Mouse (Mus musculus) G1E (cell line): ENCODE data around the gene Kcnab1. TPM values are rescaled to one million over a fixed set of nuclear protein-coding genes. Genes with fewer than 3 reads are reported as not detected.

Experiments used
- ATAC-seq: 2 replicates; pipeline ENCODE4 v1.8.0; 2016; ENCODE audit warnings: mild to moderate bottlenecking; ENCODE audit not compliant: insufficient number of reproducible peaks, poor library complexity, low FRiP score, severe bottlenecking; ENCODE audit errors: extremely low read depth
- DNase-seq: peaks from one replicate; pipeline ENCODE4 v3.0.0; 2012; ENCODE audit warnings: low spot score
- H3K27me3 ChIP-seq: 2 replicates; pipeline ENCODE4 v1.6.1; 2012; ENCODE audit warnings: mild to moderate bottlenecking, low read length, inconsistent platforms; ENCODE audit not compliant: insufficient read depth
- H3K36me3 ChIP-seq: replicated peaks from 2 replicates; pipeline ENCODE3; 2012; ENCODE audit warnings: mild to moderate bottlenecking, inconsistent platforms
- H3K4me1 ChIP-seq: 2 replicates; pipeline ENCODE4 v1.6.1; 2012; ENCODE audit warnings: low read depth, low read length, inconsistent platforms, mixed read lengths; ENCODE audit not compliant: insufficient read depth
- H3K4me3 ChIP-seq: 2 replicates; pipeline ENCODE4 v1.5.1; 2012; ENCODE audit warnings: low read depth, mild to moderate bottlenecking, inconsistent platforms, low read length, moderate library complexity, mixed read lengths
- H3K9me3 ChIP-seq: replicated peaks from 2 replicates; pipeline ENCODE4 v1.6.1; 2012; ENCODE audit warnings: inconsistent platforms
- CTCF ChIP-seq: IDR thresholded peaks from 2 replicates; pipeline ENCODE4 v1.5.1; 2012; ENCODE audit warnings: low read depth, low read length, inconsistent platforms, mixed read lengths
- GATA1 ChIP-seq: IDR thresholded peaks from 2 replicates; pipeline ENCODE4 v1.6.1; 2012; ENCODE audit warnings: borderline replicate concordance, low read length, inconsistent platforms, mixed read lengths
- GATA2 ChIP-seq: IDR thresholded peaks from 2 replicates; pipeline ENCODE4 v1.6.1; 2012; ENCODE audit warnings: low read depth, low read length, inconsistent platforms, borderline replicate concordance
- POLR2AphosphoS5 ChIP-seq: IDR thresholded peaks from 2 replicates; pipeline ENCODE4 v1.6.1; 2012; ENCODE audit warnings: low read depth, low read length, inconsistent platforms; ENCODE audit not compliant: insufficient replicate concordance
- TAL1 ChIP-seq: conservative IDR thresholded peaks from 2 replicates; pipeline ENCODE4 v1.6.1; 2012; ENCODE audit warnings: low read depth, low read length, inconsistent platforms, mixed read lengths
- polyA plus RNA-seq: library from polyadenylated mRNA; stranded (reverse); fragments of >175 nt; gene quantifications from 2 replicates; pipeline ENCODE4 v1.2.3, GENCODE M21; 2012
- total RNA-seq, 2 experiments: library from RNA; stranded (forward) in 1 of 2; stranded (reverse) in 1 of 2; fragments of 200-1000 nt in 1 of 2; fragments of >200 nt in 1 of 2; fragmentation: Nextera tagmentation in 1 of 2; gene quantifications; 2 replicates each; pipeline ENCODE4 v1.2.3; 2014 to 2017

Gene Kcnab1
- total and polyA plus RNA-seq, 3 experiments: 0.22 TPM; not detected in 2

- H3K4me1 ChIP-seq: no peaks in the 10 kb centered on the region
- H3K4me3 ChIP-seq: no peak overlapping the region
- no peak for TF ChIP-seq GATA2
- TF ChIP-seq TAL1: no peak
- TF ChIP-seq GATA1: no peak
- ATAC-seq: no peak
- H3K27me3 ChIP-seq: no peaks in the 10 kb centered on the region
- H3K9me3 ChIP-seq: no peaks in the 10 kb centered on the region
- DNase-seq: no peak
- no peaks in the 10 kb centered on the region for H3K36me3 ChIP-seq
Measured at GRCm38 (mm10) chr3:65262506-65263422, 153.6 kb downstream of the Kcnab1 start.

- Histone ChIP-seq H3K4me3 (no peak overlapping the region), H3K36me3 (no peaks in the 10 kb centered on the region), H3K27me3 (no peaks in the 10 kb centered on the region), H3K4me1 (no peaks in the 10 kb centered on the region), H3K9me3 (no peaks in the 10 kb centered on the region)
- DNase-seq (no peak), ATAC-seq (no peak)
- no peak for TF ChIP-seq TAL1
- no peak for TF ChIP-seq CTCF
- no peak for TF ChIP-seq GATA2
- no peak for TF ChIP-seq GATA1
- no peak for TF ChIP-seq POLR2AphosphoS5
Measured at GRCm38 (mm10) chr3:65273317-65273716, 164.1 kb downstream of the Kcnab1 start.

GRCm38 (mm10) chr3:65277777-65278176 is 168.6 kb downstream of the Kcnab1 start:
- Histone ChIP-seq H3K36me3 (no peaks in the 10 kb centered on the region), H3K9me3 (no peaks in the 10 kb centered on the region), H3K4me1 (no peaks in the 10 kb centered on the region), H3K27me3 (no peaks in the 10 kb centered on the region), H3K4me3 (no peak overlapping the region)
- no peak for TF ChIP-seq POLR2AphosphoS5
- TF ChIP-seq TAL1: no peak
- no peak for TF ChIP-seq CTCF
- no peak for TF ChIP-seq GATA2
- no peak for TF ChIP-seq GATA1
- DNase-seq (no peak), ATAC-seq (no peak)

GRCm38 (mm10) chr3:65283366-65283765 is 174.2 kb downstream of the Kcnab1 start:
- ATAC-seq (no peak), DNase-seq (no peak)
- H3K9me3 ChIP-seq: no peaks in the 10 kb centered on the region
- TF ChIP-seq GATA1 (no peak), TAL1 (no peak), POLR2AphosphoS5 (no peak), CTCF (no peak), GATA2 (no peak)
- no peaks in the 10 kb centered on the region for H3K4me1 ChIP-seq
- no peaks in the 10 kb centered on the region for H3K27me3 ChIP-seq
- no peaks in the 10 kb centered on the region for H3K36me3 ChIP-seq
- H3K4me3 ChIP-seq: no peak overlapping the region

GRCm38 (mm10) chr3:65288994-65289393 is 179.8 kb downstream of the Kcnab1 start:
- Histone ChIP-seq H3K36me3 (no peaks in the 10 kb centered on the region), H3K27me3 (no peaks in the 10 kb centered on the region)
- TF ChIP-seq POLR2AphosphoS5: no peak
- TF ChIP-seq GATA1: no peak
- TF ChIP-seq GATA2: no peak
- no peak for TF ChIP-seq TAL1
- no peak for TF ChIP-seq CTCF

GRCm38 (mm10) chr3:65296996-65297395 is 187.8 kb downstream of the Kcnab1 start:
- Histone ChIP-seq H3K27me3 (0 out of 2 replicates have a peak, but pooled peaks cover 2% of the 10 kb centered on the region), H3K36me3 (no peaks in the 10 kb centered on the region), H3K9me3 (no peaks in the 10 kb centered on the region), H3K4me3 (no peak overlapping the region), H3K4me1 (no peaks in the 10 kb centered on the region)
- ATAC-seq: no peak
- DNase-seq: no peak
- TF ChIP-seq GATA2 (no peak), GATA1 (no peak)

More at GRCm38 (mm10) chr3:65288994-65289393, 179.8 kb downstream of the Kcnab1 start:
- no peak overlapping the region for H3K4me3 ChIP-seq
- H3K4me1 ChIP-seq: no peaks in the 10 kb centered on the region
- no peak for ATAC-seq
- no peak for DNase-seq
- H3K9me3 ChIP-seq: no peaks in the 10 kb centered on the region
